Mouse (Mus musculus) CD8-positive naive resting alpha-beta T cell, adult 2 months (primary cell): ENCODE measurements around the gene 1700012B07Rik.

ENCODE experiments used
- DNase-seq, 2 experiments: peaks; one replicate each; pipeline ENCODE4 v3.0.0; 2022; ENCODE audit warnings: low read depth in 2 of 2, low spot score in 2 of 2

The 1700012B07Rik gene

DNA sequence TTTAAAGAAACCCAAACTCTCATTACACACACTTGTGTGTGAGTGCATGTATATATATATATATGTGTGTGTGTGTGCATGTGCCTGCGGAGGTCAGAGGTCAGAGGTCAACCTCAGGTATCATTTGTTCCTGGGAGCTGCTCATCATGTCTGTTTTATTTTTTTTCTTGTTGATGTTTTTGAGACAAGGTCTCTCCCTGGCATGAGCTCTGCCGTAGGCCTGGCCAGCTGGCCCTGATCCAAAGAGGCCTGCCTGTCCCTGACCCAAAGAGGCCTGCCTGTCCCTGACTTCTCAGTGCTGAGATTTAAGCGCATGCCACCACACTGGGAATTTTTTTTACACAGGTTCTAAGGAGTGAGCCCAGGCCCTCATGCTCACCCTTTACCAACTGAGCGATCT, 24.1 kb upstream of the 1700012B07Rik start:
- DNase-seq, result no peak

DNA sequence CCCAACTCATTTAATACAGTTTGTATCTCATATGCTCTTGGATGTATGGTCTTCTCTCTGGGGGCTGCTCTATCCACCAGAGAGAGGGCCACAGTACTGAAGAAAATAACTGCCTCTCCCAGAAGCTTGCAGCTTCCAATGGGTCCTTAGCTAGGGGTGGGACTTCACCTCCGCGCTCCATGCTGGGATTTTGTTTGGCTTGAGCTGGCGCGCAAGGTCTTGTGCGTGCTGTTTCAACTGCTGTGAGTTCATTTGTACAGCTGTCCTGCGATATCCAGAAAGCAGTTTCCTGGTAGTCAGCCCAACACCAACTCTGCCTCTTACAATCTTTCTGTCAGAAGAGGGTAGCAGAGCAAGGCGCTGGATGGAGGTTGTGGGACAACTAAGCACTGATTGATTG, 18.5 kb upstream of the 1700012B07Rik start:
- DNase-seq, result no peak

DNA sequence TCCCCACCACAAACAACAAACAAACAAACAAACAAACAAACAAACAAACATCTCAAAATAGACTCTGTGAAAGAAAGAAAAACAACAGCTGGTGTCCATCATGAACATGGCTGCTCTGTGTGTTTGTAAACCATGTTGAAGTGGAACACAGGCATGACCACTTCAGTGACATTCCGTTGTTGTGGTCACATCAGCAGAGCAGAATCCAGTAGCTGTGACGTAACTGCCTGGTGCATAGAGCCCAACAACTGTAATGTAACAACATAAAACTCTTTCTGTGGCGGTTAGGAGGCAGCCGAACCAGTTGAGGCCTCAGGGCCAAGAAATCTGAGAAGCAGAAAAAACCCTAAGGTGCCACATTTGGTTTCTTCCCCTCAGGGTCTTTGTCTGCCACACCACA, 17.8 kb upstream of the 1700012B07Rik start:
- DNase-seq, result no peak

DNA sequence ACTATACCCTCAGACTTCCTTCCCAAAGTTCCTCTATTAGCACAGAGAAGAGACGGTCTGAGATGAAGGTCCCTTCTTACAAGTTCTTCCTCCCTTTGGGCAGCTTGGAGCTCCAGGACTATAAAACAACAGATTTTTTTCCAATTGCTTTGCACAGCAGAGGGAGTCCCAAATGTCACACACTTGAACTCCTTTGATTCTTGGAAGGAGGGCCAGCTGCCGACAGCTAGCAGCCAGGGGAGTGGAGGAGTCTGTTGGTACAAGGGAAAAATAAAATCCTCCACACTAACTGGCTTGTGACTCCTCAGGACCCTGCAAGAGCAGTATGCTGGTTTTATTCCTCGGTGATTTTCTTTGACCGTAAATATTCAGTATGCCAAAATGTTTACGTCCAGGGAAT, 16.6 kb upstream of the 1700012B07Rik start:
- no peak for DNase-seq

DNA sequence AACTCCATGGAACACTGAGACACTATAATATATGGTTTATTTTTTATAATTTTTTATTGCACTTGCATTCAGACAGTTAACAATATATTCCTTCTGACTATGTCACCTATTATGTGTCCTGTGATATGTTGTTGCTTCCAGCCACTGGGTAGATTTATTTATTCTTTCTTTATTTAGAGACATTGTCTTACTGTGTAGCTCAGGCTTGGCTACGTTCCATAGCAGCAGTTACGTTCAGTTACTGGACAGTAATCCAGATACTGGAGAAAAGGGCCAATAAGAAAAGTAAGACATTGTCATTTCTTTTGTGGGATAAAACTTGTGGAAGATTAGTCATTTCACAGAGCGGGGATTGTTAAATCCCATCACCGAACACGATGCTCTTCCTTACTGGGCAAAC, 2.5 kb upstream of the 1700012B07Rik start:
- DNase-seq, result no peak

DNA sequence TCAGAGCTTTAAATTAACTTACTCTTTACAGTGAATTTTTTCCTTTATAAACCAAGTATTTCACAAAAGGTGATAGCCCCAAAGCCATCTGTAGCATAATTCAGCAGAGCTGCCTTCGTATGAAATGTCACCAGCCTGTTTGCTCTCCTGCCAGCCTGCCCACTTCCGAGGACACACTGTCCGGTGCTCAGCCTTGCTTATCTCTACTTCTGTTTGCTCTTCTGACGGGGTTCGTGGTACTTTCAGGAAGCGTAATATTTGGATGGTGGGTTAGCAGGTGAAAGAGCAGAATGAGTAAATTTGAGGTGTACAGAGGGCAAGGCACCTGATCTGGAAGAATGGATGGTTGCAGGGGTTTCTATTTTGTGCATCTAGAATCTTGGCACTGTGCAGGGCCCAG, 5.6 kb downstream of the 1700012B07Rik start:
- DNase-seq, result no peak

DNA sequence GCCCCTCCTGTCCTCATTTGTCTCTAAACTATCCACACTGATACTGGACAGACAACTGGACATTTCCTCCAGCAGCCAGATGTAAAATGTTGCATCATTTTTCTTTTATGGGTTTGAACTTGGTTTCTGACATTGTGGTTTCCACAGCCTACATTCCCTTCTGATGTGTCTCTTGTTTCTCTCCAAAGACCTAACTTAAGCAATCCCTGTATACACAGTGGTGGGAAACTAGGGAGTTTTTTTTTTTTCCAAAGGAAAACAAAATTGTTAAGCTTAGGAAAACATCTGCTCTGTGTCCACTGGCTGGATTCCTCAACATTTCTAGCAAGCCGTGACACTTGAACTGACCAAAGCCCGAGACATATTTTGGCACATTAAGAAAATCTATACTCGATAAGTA, 10.4 kb downstream of the 1700012B07Rik start:
- DNase-seq, result no peak

DNA sequence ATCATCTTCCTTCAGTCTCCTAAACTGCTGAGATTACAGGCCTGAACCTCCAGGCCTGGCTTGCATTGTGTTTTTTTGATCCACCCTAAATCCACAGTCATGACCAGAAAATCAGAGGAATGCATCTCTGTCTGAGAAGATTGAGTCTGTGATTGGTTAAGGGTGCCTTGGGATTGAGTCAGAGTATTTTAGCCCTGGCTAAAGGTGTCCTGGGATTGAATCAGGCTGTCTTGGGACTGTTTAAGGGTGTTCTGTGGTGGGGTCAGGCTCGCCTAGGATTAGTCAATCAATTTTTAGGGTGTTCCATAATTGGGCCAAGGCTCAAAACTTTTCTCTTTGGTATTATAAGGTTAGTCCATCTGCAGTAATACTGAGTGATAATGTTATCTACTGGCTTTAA, 10.9 kb downstream of the 1700012B07Rik start:
- no peak for DNase-seq

DNA sequence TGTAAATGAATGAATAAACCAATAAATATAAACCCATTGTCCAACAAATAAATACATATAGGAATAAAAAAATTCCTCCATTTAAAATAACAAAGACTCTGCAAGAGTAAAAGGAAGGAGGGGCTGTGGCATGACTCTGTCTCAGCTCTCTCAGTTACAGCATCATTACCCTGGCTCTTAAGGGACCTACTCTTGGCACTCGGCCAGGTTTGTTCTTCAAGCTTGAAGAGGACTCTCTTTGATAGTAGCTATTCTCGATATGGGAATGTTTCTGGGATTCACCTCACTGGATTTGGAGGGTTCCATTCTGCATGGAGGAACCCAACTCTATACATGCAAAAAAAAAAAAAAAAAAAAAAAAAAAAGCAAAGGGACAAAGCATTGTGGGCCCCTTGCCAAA, 16.1 kb downstream of the 1700012B07Rik start:
- no peak for DNase-seq

DNA sequence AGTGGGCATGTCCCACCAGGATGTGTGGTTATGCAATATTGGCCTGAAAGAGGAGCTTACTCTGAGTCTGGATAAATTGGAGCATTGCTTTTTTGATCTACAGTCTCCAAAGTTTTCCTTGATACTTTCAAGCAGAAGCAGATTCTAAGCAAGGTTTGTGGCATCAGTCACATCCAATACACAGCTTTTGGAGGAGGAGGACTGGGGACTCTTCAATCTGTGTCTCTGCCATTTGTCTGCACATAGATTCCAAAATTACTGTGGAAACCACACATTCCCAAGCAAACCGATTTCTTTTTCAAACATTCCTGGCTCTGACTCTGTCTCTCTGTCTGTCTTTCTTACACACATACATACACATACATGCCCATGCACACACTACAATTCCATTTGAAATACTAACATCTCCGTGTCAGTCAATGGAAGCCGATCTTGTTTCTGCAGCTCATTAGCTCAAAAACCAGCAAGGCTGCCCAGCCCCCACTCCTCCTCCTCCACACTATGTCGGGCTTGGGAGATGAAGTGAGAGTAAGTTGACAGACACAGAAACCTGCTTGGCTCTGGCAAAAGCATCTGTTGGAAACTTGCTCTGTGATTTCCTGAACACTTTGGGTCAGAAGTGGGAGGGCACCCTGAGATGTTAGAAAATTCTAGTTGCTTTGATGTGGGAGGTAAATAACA, 18.5 kb downstream of the 1700012B07Rik start:
- no peak for DNase-seq

DNA sequence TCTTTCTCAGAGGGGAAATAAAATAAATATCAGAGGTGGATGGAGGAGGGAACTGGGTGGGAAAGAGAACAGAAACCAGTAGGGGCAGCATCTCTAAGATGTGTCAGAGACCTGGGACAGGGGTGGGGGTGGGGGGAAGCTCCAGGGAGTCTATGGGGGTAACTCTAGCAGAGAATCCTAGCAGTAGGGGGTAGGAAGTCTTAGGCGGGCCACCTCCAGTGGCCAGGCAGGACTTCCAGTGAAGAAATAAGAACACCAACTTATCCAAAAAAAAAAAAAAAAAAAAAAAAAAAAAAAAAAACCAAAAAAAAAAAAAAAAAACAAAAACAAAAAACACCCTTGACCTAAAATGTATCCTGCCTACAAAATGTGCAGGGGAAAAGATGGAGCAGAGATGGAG, 26.3 kb downstream of the 1700012B07Rik start:
- DNase-seq, result no peak

DNA sequence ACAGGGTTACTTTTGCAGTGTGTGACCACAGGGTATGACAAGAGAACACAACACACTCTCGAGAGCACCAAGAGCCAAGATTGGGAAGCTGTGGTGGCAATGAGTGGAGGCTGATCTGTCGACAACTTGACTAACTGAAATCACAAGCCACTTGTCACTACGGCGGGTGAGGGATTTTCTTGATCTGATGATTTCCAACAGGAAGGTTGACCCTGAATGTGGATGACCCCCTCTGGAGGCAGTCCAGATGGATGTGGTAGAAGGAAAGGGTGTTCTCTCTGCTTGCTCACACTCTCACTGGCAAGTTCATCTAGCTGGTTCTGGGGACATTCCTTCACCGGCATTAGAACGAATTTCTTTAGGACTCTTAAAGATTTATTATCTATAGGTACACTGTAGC, 30.3 kb downstream of the 1700012B07Rik start:
- no peak for DNase-seq

DNA sequence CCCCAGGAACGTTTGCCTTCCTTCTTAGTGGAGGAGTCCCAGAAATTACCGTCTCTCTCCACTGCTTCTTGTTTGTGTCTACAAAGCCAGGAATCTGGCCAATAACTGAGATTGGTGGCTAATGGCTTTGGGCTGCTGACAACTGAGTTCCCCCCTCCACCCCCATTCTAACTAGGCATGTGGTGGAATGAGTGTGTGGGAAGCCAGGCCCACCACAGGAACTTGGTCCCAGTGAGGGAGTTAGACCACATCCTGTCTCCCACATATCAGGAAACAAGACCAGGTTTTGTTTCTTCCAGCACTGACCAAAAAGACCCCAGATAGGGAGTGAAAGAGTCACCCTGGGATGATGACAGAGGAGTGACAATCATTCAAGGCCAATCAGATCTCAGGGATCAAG, 32.3 kb downstream of the 1700012B07Rik start:
- no peak for DNase-seq

DNA sequence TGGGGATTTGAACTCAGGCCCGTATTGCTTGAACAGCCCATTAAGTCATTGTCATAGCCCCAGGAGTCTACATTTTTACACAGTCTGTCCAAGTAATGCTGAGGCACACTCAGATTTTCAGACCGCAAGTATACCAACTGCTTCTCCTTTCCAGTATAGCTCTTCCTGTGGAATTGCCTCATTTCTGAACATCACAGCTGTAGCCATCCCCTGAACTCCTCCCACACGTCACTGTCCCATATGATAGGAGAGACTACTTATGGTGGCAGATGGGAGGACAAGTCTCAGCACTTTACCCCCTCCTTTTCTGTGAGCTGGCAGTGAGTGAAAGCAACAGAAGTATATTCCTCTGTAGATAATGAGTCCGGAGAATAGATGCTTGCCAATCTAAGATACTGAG, 34.3 kb downstream of the 1700012B07Rik start:
- DNase-seq, result no peak

DNA sequence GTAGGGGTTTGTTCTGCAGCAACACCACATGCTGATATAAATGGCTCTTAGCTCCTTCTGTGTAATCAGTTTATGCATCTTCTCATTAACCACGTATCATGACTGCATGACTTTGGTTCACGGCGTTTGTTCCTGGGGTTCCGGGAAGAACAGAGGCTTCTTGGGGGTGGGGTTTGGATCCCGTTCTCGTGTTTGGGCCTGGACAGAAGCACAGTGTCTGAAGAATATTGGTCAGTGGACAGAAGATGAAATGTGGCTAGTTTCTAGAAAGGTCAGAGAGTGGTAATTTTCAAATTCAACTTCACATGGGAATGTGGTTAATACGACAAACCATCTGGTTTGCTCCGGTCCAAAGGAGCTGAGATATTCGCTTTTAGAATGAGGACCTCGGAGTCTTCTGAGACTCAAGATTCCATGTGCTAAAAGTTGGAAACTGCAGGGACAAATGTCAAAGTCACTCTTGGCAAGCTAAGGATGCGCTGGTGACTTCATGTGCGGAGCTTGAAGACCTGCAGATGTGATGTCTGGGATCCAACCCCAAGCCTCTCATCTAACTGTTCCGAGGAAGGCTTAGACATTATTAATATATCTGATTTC, 35.3 kb downstream of the 1700012B07Rik start:
- no peak for DNase-seq

DNA sequence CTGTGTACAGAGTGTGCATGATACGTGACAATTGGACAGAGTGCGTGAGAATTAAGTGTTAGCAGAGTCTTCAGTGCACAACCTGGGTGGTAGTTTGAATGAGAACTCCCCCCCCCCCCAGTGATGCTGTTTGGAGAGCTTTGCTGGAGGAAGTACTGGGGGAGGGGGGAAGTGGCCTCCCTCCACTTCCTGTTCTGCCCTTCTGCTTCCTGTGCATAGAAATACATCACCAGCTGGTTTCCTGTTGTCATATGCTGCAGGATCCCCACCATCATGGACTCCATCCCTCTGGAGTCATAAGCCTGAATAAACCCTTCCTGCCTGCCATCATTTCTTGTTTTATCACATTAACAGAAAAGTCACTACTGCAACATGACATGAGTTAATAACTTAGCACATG, 35.9 kb downstream of the 1700012B07Rik start:
- no peak for DNase-seq

DNA sequence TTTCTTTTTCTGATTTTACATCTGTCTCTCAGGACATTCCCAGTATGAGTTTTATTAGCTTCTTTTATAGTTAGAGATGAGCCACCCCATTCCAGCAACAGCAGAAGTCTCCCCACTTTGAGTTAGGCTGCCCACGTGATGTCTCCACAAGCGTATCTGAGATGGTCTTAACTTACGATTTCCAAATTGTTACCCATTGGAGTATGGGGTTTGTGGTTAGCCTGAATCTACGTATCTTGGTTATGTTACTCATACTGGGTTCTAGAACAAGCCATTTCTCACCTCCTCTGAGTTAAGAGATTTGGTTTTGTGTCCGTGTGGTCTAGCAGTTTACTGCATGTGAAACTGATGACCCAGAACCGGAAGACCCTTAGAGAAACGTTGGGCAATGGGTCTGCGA, 37.6 kb downstream of the 1700012B07Rik start:
- no peak for DNase-seq

DNA sequence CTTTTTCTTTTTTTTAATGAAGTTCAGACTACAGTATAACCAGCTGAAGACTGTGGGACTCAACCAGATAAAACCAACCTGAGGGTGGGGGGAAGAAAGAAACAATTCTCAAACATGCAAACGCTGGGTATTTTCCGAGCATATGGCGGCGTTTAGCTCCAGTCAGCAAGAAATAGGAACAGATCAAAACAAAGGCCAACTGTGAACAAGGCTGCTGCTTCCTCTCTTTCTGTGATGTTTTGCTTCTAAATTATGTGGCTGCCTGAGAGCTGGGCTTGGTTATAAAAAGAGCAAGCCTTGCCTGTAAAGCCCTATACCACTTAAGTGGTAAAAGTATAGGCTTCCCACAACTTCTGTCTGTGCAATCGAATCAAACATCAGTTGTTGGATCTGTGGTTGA, 42.5 kb downstream of the 1700012B07Rik start:
- DNase-seq, result no peak

DNA sequence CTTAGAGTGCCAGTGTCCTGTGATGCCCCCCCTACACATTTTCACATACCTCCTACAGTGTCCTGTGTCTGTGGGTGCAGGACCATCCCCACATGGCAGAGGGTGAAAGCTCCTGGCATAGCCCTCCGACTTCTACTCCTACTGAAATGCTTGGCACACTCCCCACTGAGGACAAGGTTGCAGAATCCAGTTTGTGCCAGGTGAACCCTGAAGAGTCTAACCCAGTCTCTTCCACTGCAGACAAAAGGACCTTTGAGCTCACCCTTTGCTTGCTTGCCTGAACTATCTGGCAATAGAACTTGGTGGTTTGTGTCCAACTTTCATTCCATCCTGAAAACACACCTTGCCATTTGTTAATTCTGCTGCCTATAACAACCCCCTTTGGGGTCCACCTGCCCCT, 56.5 kb downstream of the 1700012B07Rik start:
- DNase-seq, result no peak

DNA sequence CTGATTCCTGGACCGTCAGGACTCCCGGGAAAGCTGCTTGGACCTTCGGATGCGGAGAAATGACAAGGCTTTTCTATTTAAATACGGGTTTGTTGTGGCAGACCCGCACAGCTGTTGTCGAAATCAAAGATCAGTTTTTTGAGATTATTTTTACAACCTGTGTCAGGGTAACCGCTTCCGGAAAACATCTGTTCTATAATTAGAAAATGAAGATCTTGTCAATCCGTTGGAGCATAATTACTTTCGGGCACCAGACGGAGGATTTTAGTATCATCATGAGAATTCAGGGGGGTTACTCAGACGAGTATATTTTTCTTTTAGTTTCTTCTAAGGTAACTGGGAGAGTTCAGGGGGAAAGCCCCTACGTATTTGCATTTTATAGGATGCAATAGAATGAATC, 57.7 kb downstream of the 1700012B07Rik start:
- no peak for DNase-seq

DNA sequence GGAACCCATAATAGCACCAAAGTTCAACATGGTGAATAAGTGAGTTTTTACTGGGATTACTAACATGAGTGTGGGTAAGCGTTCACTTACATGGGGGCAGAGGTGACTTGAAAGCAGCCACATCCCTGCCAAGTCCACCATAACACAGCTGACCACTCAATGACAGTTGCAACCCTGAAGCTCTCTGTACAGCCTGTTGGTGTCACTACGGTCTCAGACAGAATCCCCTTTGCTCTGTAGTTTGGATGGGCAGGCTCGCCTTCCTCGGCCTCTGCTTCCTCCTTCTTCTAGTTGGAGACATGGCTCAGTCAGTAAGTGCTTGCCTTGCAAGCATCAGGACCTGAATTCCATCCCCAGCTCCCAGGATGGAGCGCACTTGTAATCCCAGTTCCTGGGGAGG, 58.8 kb downstream of the 1700012B07Rik start:
- DNase-seq, result no peak

DNA sequence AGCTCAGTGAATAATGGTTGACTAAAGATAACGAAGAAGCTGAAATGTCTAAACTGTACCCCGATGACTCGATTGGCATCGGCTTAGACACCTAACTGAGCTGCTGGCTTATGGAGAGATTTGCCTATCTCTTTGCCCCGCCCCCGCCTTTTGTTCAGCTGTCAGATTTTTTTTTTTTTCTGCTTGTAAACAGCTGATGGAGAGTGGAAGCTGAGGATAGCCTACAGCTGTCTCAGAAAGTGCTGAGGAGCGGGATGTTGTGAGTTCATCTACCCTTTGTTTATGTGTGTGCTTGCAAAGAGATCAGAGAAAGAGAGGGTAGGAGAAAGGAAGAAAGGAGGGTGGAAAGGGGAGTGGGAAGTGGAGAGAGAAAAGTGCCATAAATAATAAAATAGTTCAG, 67.8 kb downstream of the 1700012B07Rik start:
- no peak for DNase-seq

DNA sequence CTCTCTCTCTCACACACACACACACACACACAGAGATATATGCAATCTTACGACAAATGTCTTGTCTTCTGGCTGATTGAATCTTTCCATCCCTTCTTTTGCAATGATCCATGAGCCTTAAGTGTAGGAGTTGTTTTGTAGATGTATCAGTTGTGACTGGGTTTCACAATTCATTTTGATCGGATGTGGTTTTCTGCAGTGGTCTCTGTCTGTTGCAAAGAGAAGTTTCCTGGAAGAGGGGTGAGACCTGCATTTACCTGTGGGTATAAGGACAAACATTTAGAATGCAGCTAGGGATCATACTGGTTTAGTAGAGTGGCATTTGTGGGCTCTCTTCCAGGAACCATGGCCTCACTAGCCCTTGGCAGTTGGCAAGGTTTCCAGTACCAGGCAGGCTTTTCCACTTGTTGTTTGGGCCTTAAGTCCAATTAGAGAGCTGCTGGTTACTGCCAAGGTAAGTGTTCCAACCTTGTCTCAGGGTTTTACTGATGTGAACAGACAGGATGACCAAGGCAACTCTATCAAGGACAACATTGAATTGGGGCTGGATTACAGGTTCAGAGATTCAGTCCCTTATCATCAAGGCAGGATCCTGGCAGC, 69.1 kb downstream of the 1700012B07Rik start:
- peak in 1 of 2 experiments; percentile 2 for DNase-seq
